Mouse (Mus musculus) forebrain, embryonic 14.5 days (tissue): ENCODE results near the gene Olfr658. TPM values are rescaled to one million over a fixed set of nuclear protein-coding genes. Genes with fewer than 3 reads are reported as not detected.

Experiments used
- polyA plus RNA-seq: library from polyadenylated mRNA; unstranded; fragments of >200 nt; fragmentation: Nextera tagmentation; extraction: Ambion mirVana; gene quantifications from 2 replicates; pipeline ENCODE4 v1.2.1, GENCODE M21; 2014

Olfr658 gene
- polyA plus RNA-seq, 1 experiment from 2014 or later: 0.08 TPM

Other genes with a start within 250 kb of the Olfr658 start
- gene Trim30c, start 246.5 kb downstream of the Olfr658 start, polyA plus RNA-seq: not detected in 2 replicates
- 0.51 and 0.63 TPM in 2 replicates for gene Trim30a, start 182.1 kb downstream of the Olfr658 start, polyA plus RNA-seq
- gene Trim30d, start 139.5 kb downstream of the Olfr658 start, polyA plus RNA-seq: 0.21 and 0.37 TPM in 2 replicates
- gene Olfr651, start 97.2 kb downstream of the Olfr658 start, polyA plus RNA-seq: not detected in 2 replicates
- gene Olfr652, start 86.4 kb downstream of the Olfr658 start, polyA plus RNA-seq: not detected in 2 replicates
- not detected in 2 replicates for gene Olfr653, start 70.0 kb downstream of the Olfr658 start, polyA plus RNA-seq
- gene Olfr654, start 60.3 kb downstream of the Olfr658 start, polyA plus RNA-seq: not detected in 2 replicates
- gene Olfr655, start 45.5 kb downstream of the Olfr658 start, polyA plus RNA-seq: not detected in 2 replicates
- gene Olfr656, start 33.4 kb downstream of the Olfr658 start, polyA plus RNA-seq: not detected in 2 replicates
- gene Olfr657, start 22.5 kb downstream of the Olfr658 start, polyA plus RNA-seq: not detected in 2 replicates
- not detected in 2 replicates for gene Olfr659, start 19.4 kb upstream of the Olfr658 start, polyA plus RNA-seq
- not detected in 2 replicates for gene Olfr661, start 39.2 kb upstream of the Olfr658 start, polyA plus RNA-seq
- not detected in 2 replicates for gene Usp17le, start 130.2 kb upstream of the Olfr658 start, polyA plus RNA-seq
- not detected in 2 replicates for gene Usp17lb, start 195.3 kb upstream of the Olfr658 start, polyA plus RNA-seq
- gene Usp17la, start 209.7 kb upstream of the Olfr658 start, polyA plus RNA-seq: not detected in 2 replicates
- not detected in 2 replicates for gene Olfr665, start 230.7 kb upstream of the Olfr658 start, polyA plus RNA-seq
- not detected in 2 replicates for gene Olfr666, start 248.6 kb upstream of the Olfr658 start, polyA plus RNA-seq